Mouse (Mus musculus) embryonic facial prominence, embryonic 11.5 days (tissue): ENCODE results near the gene Cnn3. TPM values are rescaled to one million over a fixed set of nuclear protein-coding genes. Genes with fewer than 3 reads are reported as not detected.

Source experiments
- ATAC-seq: fragments of 200-750 bp; cut with Nextera tagmentation; replicated peaks from 2 replicates; pipeline ENCODE4 v1.8.0; 2017; ENCODE audit warnings: low read depth; ENCODE audit not compliant: insufficient number of reproducible peaks, low FRiP score, low TSS enrichment
- DNase-seq: peaks from one replicate; pipeline ENCODE4 v3.0.0-alpha.2; 2015; ENCODE audit warnings: low spot score
- H3K27ac ChIP-seq: fragments of 300-500 bp; sonication (generic); replicated peaks from 2 replicates; pipeline ENCODE4 v1.5.1; 2014; ENCODE audit warnings: mild to moderate bottlenecking, low read depth, low read length, control low read depth
- H3K27me3 ChIP-seq: fragments of 300-500 bp; sonication (generic); 2 replicates; pipeline ENCODE4 v1.6.1; 2014; ENCODE audit warnings: mild to moderate bottlenecking, low read length, moderate library complexity, mixed read lengths; ENCODE audit not compliant: control insufficient read depth, insufficient read depth
- H3K36me3 ChIP-seq: fragments of 300-500 bp; sonication (generic); replicated peaks from 2 replicates; pipeline ENCODE4 v1.6.1; 2014; ENCODE audit warnings: low read depth, mild to moderate bottlenecking, low read length, moderate library complexity, mixed read lengths; ENCODE audit not compliant: control insufficient read depth, insufficient read depth
- H3K4me1 ChIP-seq: fragments of 300-500 bp; sonication (generic); 2 replicates; pipeline ENCODE4 v1.6.1; 2014; ENCODE audit warnings: low read length, mixed read lengths; ENCODE audit not compliant: control insufficient read depth, insufficient read depth
- H3K4me2 ChIP-seq: fragments of 300-500 bp; sonication (generic); 2 replicates; pipeline ENCODE4 v1.6.1; 2014; ENCODE audit warnings: low read depth, mild to moderate bottlenecking, control low read depth, low read length, moderate library complexity
- H3K4me3 ChIP-seq: fragments of 300-500 bp; sonication (generic); 2 replicates; pipeline ENCODE4 v1.5.1; 2014; ENCODE audit warnings: low read depth, low read length, control low read depth
- H3K9ac ChIP-seq: fragments of 300-500 bp; sonication (generic); replicated peaks from 2 replicates; pipeline ENCODE4 v1.6.1; 2014; ENCODE audit warnings: mild to moderate bottlenecking, control low read depth, low read length
- H3K9me3 ChIP-seq: fragments of 300-500 bp; sonication (generic); replicated peaks from 2 replicates; pipeline ENCODE4 v1.6.1; 2016; ENCODE audit warnings: mild to moderate bottlenecking, low read length, inconsistent platforms, mixed read lengths; ENCODE audit not compliant: control insufficient read depth
- WGBS: fragments of 180-500 bp; shearing (Covaris S2); extraction: QIAGEN DNeasy Blood & Tissue Kit; methylation state at CpG from one replicate; pipeline ENCODE4 v1.1.7; 2014; 5-methylcytosine and 5-hydroxymethylcytosine counted together
- polyA plus RNA-seq: library from polyadenylated mRNA; unstranded; fragments of >200 nt; fragmentation: Nextera tagmentation; extraction: Ambion mirVana; gene quantifications from 2 replicates; pipeline ENCODE4 v1.2.1, GENCODE M21; 2014

Cnn3 gene
- polyA plus RNA-seq, 1 experiment from 2014 or later: 1,113 TPM

GRCm38 (mm10) chr3:121426621-121427519, 573 bp downstream of the Cnn3 start:
- WGBS: under 1% methylated on average over 86 of the region's 93 CpGs
- ATAC-seq: peak; percentile 66

GRCm38 (mm10) chr3:121427520-121427908, 1.2 kb downstream of the Cnn3 start:
- peak overlapping the region; percentile 68 for H3K4me2 ChIP-seq
- 0% methylated on average over 13 of the region's 13 CpGs for WGBS
- H3K27ac ChIP-seq: peak overlapping the region; percentile 88
- H3K36me3 ChIP-seq: no peaks in the 10 kb centered on the region
- H3K9me3 ChIP-seq: no peaks in the 10 kb centered on the region
- DNase-seq (peak; percentile 92), ATAC-seq (peak; percentile 73)
- H3K9ac ChIP-seq: peak overlapping the region; percentile 98
- peak overlapping the region; percentile 89 for H3K4me3 ChIP-seq
- H3K27me3 ChIP-seq: no peaks in the 10 kb centered on the region
- peaks cover 3% of the 10 kb centered on the region for H3K4me1 ChIP-seq

More at GRCm38 (mm10) chr3:121426621-121427519, 573 bp downstream of the Cnn3 start:
- Histone ChIP-seq H3K36me3 (no peaks in the 10 kb centered on the region), H3K27ac (peak overlapping the region; percentile 88), H3K4me2 (peak overlapping the region; percentile 86), H3K4me3 (peak overlapping the region; percentile 89), H3K4me1 (peaks cover 3% of the 10 kb centered on the region), H3K9me3 (no peaks in the 10 kb centered on the region), H3K27me3 (no peaks in the 10 kb centered on the region), H3K9ac (peak overlapping the region; percentile 98)
- peak; percentile 85 for DNase-seq

GRCm38 (mm10) chr3:121428230-121428629, 1.9 kb downstream of the Cnn3 start:
- ATAC-seq (no peak), DNase-seq (peak; percentile 29)
- no peaks in the 10 kb centered on the region for H3K36me3 ChIP-seq
- no peaks in the 10 kb centered on the region for H3K27me3 ChIP-seq
- H3K4me3 ChIP-seq: peak overlapping the region; percentile 89
- H3K9ac ChIP-seq: peak overlapping the region; percentile 98
- 11% methylated on average over 8 of the region's 8 CpGs for WGBS
- peak overlapping the region; percentile 68 for H3K4me2 ChIP-seq
- H3K27ac ChIP-seq: peak overlapping the region; percentile 88; the same call in 1 of the 2 replicates
- no peaks in the 10 kb centered on the region for H3K9me3 ChIP-seq
- peaks cover 3% of the 10 kb centered on the region for H3K4me1 ChIP-seq

- peak overlapping the region; percentile 68 for H3K4me2 ChIP-seq
- peaks cover 4% of the 10 kb centered on the region for H3K4me1 ChIP-seq
- H3K36me3 ChIP-seq: no peaks in the 10 kb centered on the region
- H3K9me3 ChIP-seq: no peaks in the 10 kb centered on the region
- no peak for DNase-seq
- no peak for ATAC-seq
- 56% methylated on average over 11 of the region's 11 CpGs for WGBS
- no peak overlapping the region for H3K27ac ChIP-seq
- H3K27me3 ChIP-seq: no peaks in the 10 kb centered on the region
- H3K4me3 ChIP-seq: peak overlapping the region; percentile 89
- H3K9ac ChIP-seq: peak overlapping the region; percentile 98
Measured at GRCm38 (mm10) chr3:121428696-121429259, 2.5 kb downstream of the Cnn3 start.

- WGBS: 66% methylated on average over 3 of the region's 3 CpGs
- DNase-seq (no peak), ATAC-seq (no peak)
- H3K27ac ChIP-seq: no peak overlapping the region
- no peak overlapping the region for H3K9ac ChIP-seq
- H3K27me3 ChIP-seq: no peaks in the 10 kb centered on the region
- peak overlapping the region; percentile 8 for H3K4me2 ChIP-seq
- H3K4me3 ChIP-seq: no peak overlapping the region
- peaks cover 5% of the 10 kb centered on the region for H3K4me1 ChIP-seq
- no peaks in the 10 kb centered on the region for H3K9me3 ChIP-seq
- no peaks in the 10 kb centered on the region for H3K36me3 ChIP-seq
Measured at GRCm38 (mm10) chr3:121429469-121429868, 3.2 kb downstream of the Cnn3 start.

GRCm38 (mm10) chr3:121430289-121430936, 4.1 kb downstream of the Cnn3 start:
- Histone ChIP-seq H3K4me3 (no peak overlapping the region), H3K4me2 (no peak overlapping the region), H3K36me3 (no peaks in the 10 kb centered on the region), H3K4me1 (peaks cover 14% of the 10 kb centered on the region), H3K27ac (0 out of 2 replicates have a peak overlapping the region, but pooled peaks have one; percentile 4), H3K9me3 (no peaks in the 10 kb centered on the region), H3K27me3 (no peaks in the 10 kb centered on the region), H3K9ac (no peak overlapping the region)
- 52% methylated on average over 7 of the region's 7 CpGs for WGBS
- ATAC-seq: no peak
- DNase-seq: no peak

- H3K9ac ChIP-seq: no peak overlapping the region
Measured at GRCm38 (mm10) chr3:121433359-121433758, 7.1 kb downstream of the Cnn3 start.

More at GRCm38 (mm10) chr3:121433359-121433758, 7.1 kb downstream of the Cnn3 start:
- Histone ChIP-seq H3K36me3 (no peaks in the 10 kb centered on the region; the same call in 1 of the 2 replicates), H3K9me3 (no peaks in the 10 kb centered on the region), H3K4me1 (peaks cover 15% of the 10 kb centered on the region), H3K4me2 (peak overlapping the region; percentile 41), H3K4me3 (no peak overlapping the region), H3K27me3 (no peaks in the 10 kb centered on the region), H3K27ac (peak overlapping the region; percentile 80)
- no peak for DNase-seq
- no peak for ATAC-seq
- 60% methylated on average over 6 of the region's 6 CpGs for WGBS
